Mouse (Mus musculus): ENCODE measurements around the gene Ptpn4.

DNA sequence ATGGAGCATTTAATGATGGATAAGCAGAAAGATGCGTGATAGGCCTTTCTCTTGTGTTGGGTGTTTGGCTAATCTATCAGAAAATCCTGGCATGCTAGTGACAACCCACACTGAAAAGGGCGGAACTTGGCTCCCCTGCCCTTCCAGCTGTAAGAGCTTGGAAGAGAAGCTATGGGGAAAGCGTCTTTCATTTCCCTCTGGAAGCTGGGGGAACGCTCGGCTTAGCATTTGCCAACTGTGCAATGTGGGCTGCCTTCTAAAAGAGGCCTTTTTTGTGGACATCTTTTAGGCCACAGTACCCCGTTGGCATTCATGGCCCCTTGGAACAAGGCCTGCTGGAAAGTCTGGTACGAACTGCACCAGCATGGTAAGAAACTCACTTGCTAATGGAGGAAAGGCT, 41.5 kb upstream of the Ptpn4 start:
- TF ChIP-seq CTCF (conservative IDR thresholded peaks at IDR 0.05; ENCODE audit: low read length): no peak
- TF ChIP-seq NANOG (IDR thresholded peaks at IDR 0.05; ENCODE audit: borderline replicate concordance, low read length): no peak
